Mouse (Mus musculus): ENCODE measurements around the gene Cd5.
A peak's percentile ranks its signal among the peaks of the same experiment; 100 is the strongest.

Gene Cd5

DNA sequence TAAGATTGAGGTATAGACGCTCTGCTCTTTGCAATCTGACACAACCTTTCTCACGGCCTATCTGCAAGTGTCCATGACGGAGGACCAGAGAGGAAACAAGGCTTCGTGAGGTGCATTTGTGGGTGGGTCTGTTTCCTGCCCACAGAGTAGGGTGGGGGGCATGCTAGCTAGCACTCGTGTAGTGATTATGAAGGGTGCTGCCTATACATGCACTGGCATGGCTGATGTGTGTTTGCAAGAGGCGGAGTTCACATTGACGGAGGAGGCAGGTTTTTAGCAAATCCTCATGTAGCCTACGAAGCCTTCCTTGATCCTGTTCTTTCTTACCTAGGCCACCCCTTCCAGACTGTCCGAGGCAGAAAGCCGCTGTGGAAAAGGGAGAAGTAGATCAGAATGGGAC, 8.9 kb downstream of the Cd5 start:
- no peak for DNase-seq (ENCODE audit: low spot score)

DNA sequence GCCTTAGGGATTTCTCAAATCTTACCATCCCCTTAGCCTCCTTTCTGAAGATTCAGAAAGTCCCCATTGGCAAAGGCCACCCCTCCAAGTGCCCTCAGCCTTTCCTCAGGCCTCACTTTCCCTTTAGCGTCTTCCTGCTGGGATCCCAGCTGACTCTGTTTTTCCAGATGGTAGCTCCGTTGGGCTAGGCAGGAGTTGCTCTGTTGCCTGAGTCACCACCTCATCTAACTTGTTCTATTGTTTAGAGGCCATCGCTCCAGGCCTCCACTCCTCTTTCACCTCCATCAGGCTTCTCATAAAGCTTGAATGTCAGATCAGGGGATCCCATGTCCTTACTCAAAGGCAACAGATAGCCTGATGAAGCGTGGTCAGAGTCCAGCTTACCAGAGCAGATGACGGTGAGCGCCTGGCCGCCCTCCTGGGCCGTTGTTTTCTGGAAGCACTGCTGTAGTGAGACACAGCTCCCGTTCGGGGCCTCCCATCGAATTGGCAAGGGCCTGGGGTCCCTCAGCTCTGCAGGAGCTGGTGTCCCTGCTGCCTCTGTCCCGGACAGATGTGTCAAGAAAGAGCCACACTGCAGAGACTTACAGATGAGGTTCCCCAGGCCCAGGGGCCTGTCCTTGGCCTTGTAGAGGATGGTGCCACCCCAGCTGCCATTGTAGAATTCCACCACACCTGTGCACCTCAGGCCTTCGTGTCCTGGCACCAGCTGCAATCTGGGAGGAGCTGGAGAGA, 14.0 kb downstream of the Cd5 start:
- no peak for DNase-seq (ENCODE audit: low spot score)

DNA sequence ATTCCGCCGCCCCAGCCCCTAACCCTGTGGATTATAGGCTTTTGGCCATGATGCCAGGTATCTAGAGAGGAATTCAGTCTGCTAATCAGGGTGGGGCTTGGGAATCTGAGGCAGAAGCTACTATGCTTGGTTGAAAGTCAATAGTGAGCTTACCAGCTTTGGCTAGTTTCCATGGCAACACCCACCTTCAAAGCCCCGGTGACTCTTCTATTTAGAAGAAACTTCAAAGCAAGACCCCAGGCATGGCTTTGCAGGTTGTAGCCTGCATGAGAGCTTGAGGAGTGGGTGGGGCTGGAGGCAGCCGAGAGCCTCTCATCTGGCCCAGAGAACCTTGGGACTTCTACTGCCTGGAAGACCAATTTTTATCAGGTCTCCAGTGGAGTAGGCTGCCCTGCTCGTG, 15.2 kb downstream of the Cd5 start:
- DNase-seq (ENCODE audit: low spot score) = no peak

DNA sequence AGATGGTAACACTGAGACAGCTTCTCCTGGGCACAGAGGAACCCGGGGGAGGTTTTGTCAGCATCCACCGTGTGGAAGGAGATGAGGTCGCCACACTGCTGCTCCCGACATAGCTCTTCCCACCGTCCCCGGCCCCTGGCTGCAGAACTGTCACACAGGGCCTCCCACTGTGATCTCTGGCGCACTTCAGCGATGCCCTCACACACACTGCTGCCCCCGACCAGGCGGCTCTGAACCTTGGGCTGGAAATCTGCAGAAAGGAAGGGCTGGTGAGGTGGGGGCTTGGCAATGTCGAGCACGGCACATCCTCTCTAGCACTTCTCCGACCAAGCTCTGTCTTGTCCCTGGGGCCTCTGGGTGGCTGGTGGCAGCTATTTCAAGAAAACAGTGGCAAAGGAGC, 15.7 kb downstream of the Cd5 start:
- DNase-seq (ENCODE audit: low spot score) = no peak

DNA sequence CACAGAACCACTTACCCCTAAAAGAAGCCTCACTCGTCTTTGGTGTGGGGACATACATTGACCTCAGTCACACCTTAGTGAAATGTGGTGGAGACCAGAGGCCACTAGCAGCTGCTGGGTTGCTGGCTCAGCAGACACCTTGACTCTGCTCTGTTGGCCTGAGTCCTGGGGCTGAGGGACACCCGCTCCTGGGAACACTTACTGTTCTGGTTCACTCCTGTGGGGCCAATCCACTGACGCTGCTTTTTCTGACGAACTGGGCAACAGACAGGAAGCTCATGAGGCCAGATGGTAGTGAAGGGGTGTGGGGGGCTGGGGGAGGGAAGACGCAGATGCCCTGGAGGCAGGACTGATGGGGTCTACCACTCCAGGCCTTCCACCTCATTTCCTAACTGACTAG, 17.7 kb downstream of the Cd5 start:
- DNase-seq (ENCODE audit: low spot score) = no peak

DNA sequence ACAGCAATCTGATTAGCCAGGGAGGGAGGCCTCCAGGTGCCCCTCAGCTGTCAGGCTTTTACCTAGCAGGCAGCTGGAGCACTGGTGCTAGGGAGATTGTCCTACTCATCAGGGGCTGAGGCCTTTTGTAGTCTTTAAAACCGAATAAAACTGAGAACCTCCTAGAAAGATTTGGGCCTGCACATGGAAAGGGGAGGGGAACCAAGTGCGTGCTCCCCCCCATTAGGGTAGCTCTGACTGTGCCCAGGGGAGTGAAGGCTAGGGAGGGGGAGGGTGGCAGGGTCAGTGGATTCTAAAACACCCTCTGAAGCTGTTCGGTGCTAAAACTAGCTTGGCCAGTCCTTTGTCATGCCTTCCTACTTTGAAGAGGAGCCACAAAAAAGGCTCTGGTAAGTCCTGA, 18.3 kb downstream of the Cd5 start:
- no peak for DNase-seq (ENCODE audit: low spot score)

DNA sequence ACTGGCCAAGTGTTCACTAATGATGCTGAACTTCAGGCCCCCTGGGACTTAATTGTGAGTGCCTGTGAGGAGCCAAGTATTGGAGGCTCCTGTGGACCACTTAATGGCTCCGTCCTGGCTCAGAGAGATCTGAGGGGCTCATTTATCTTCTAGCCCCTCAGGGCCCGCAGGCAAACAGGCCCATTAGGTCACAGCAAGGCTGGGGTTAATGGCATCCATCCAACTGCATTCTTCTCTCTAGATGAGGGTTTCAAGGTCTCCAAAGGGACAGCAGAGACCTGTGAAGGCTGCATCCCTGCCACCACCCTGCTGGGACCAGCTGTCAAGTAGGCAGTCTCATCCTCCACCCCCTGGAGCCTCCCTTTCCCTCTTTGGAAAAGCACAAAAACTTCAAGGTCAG, 19.1 kb downstream of the Cd5 start:
- DNase-seq (ENCODE audit: low spot score) = no peak

DNA sequence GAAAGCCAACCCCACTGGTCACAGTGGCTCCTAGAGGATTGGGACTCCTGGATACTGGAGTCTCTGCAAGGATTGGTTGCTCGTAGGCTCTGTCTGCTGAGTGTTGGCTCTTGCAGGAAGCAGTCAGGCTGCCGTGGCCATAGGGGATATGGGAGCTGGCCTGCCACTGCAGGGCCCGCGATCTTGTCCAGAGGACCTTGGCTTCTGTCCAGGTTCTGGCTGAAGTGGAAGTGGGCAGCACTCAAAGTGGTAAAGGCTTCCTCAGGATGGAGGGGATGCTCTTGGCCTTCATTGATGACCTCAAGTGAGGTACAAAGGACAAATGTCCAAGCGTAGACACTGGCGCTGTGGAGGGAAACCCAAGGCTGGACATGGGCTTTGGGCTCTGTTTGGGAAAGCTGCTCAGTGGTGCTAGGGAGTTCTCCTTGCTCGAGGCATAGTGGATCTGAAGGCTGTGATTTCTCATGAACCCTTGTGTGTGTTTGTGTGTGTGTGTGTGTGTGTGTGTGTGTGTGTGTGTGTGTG, 20.5 kb downstream of the Cd5 start:
- no peak for DNase-seq (ENCODE audit: low spot score)

DNA sequence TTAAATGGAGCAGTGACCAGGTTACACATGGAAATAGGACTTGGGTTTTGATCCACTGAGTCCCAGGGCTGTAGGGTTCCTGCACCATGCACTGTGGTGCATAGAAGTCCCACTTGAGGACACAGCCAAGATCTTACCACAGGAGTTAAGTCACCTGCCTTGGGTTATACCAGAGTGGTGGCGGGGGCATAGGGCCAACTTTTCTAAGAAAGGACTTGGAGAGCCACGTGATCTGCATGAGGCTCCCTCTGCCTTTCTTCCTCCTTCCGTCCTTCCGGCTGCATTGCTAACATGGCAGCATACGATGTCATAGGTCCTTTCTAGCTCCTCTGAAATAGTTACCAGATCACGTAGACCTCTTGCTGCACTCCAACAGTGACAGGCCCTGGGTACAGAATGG, 23.3 kb downstream of the Cd5 start:
- no peak for DNase-seq (ENCODE audit: low spot score)

DNA sequence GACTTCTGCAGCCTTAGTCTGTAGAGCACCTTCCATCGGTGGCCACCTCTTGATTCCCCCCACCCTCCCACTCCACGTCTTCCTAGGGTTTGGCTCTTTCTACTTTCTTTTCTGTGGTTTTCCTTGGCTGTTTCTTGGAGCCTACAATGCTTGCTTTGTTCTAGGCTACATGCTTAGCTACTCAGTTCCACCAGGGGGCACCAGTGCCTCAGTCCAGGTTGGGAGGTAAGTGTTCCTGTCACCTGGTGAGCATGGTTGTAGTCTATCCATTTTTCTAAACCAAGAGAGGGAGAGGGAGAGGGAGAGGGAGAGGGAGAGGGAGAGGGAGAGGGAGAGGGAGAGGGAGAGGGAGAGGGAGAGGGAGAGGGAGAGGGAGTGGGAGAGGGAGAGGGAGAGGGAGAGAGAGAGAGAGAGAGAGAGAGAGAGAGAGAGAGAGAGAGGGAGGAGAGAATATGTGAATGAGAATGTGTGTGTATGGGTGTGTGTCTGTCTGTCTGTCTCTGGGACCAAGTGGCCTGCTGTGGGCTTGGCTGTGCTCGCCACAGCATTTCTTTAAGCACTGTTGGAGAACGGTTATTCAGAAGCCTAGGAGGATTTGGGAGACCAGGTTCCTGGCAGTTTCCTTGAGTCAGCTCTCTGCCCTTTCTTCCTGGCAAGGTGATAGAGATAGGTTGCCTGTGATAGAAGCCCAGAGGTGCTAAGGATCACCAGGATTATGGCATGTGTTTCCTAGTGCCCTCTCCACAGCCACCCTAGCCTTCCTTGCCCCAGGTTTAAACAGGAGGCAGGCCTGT, 23.9 kb downstream of the Cd5 start:
- no peak for DNase-seq (ENCODE audit: low spot score)

DNA sequence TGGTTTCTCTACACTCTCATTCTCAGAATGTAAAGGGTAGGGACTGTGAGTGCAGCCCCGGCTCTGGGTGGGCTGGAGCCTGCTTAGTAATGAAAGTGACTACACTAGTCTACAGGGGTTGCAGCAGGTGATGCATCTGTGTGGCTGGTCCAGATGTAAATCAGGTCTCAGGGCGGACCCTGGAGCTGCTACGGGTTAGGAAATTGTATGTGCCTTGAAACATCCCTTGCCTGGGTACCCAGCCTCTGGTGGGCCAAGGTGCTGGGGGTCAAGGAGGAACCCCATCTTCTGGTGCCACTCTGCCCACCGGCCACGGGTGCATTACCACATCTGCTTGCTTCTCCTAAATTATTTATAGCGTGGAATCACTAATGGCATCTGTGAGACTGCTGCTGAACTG, 24.6 kb downstream of the Cd5 start:
- DNase-seq (ENCODE audit: low spot score) = no peak

DNA sequence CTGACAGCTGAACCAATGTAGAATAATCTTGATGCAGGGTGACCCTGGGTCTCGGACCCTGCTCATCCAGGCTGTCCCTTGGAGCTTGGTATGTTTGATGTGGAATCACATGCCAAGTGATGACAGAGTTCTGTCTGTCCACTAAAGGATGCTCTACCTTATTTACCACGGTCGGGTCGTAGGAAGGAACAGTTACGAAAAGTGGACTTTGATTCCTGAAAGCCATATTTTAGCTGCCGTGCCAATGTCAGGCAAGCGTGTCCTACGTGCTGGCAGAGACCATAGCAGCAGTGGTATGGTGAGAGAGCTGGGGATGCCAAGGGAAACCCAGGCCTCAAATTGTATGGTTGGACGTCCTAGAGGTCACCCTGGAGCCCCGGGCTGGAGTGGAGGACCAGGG, 25.3 kb downstream of the Cd5 start:
- DNase-seq (ENCODE audit: low spot score) = no peak

DNA sequence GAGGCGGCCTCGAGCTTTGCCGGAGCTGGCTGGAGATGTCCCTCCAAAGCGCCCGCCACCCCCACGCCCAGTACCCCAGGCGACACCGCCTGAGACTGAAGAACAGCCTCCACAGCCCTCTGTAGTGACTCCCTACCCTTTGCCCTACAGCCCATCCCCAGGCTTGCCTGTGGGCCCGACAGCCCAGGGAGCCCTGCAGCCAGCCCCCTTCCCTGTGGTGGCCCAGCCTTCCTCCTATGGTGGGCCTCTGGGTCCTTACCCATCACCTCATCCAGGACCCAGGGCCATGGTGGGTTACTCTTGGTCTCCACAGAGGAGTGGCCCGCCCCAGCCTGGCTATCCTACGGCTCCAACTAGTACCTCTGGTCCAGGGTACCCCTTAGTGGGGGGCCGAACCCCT, 26.2 kb downstream of the Cd5 start:
- DNase-seq (ENCODE audit: low spot score) = no peak

DNA sequence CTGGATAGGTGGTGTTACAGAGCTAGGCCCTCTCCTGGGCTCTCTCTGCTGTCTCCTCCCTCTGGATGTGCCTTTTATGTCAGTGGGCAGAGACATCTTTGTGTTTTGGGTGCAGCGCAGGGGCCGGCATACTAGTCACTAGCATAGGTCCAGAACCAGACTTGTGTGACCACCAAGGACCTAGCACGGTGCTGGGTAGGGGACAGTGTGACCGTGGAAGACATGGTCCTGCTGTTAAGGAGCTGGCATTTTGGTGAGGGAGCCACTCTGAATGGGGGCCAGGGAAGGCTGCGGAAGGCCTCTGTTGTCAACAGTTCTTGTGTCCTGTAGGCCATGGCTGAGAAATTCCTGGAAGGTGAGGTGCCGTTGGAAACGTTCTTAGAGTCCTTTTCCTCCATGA, 26.6 kb downstream of the Cd5 start:
- no peak for DNase-seq (ENCODE audit: low spot score)

DNA sequence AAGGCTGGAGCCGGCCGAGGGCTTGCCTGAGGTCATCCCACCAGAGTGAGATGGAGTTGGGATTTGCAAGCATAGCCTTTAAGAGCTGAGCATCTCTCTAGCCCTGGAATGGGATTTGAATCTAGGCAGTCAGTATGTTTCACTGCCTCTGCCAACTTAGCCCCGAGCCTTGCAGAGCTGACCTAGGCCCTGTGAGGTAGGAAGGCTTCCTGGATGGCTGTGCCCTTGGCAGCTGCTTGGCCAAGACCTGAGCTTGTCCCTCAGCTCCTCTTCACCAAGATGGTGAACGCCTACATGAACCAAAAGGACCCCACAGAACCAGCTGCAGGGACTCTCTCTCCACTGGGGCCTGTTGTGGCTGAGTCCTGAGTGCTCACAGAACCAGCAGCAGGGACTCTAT, 28.1 kb downstream of the Cd5 start:
- no peak for DNase-seq (ENCODE audit: low spot score)

DNA sequence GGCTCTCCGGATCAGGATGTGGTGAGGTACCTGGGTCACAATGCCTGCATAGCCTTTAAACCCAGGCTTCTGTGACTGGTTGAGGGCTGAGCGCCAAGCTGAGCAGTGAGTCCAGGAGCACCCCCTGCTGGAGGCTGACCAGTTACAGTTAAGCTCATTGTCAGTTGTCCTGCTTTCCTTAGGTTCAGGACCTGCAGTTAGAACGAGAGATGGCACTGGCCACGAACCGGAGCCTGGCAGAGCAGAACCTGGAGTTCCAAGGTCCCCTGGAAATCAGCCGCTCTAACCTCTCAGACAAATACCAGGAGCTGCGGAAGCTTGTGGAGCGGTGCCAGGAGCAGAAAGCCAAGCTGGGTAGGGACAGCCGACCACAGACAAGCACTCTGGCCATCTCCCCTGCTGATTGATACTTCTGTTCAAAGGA, 28.7 kb downstream of the Cd5 start:
- no peak for DNase-seq (ENCODE audit: low spot score)

DNA sequence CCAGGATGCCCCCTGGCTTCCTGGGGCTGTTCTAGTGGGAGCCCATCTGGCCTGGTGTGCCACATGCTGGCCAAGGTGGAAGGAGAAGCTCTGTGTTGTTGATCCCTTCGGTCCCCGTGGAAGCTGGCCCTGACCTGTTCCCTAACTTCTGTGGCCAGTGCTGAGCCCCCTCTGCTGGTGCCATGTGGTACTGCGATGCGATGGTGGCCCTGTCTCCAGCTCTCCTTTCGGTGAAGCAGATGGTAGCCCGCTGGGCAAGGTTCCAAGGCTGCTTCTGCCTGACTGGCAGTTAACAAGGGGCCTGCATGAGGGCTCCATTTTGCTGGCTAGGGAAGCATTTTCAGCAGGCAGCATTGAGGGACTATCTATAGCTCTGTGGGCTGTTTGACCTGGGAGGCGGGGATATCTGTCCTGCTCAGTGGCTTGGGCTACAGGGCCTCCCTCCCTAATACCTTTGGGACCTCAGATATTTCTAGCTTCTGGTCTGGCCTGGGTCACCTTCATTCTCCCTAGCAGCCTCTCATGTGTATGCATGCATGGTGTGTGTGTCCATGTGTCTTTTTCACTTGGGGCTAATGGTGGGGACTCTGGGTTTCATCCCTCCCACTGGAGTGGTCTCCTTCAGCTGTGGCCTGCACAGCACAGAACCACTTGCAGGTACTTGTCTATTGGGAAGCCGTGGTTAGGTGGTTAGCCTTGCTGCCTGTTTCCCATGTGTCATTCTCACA, 29.3 kb downstream of the Cd5 start:
- DNase-seq (ENCODE audit: low spot score) = peak; percentile 89

DNA sequence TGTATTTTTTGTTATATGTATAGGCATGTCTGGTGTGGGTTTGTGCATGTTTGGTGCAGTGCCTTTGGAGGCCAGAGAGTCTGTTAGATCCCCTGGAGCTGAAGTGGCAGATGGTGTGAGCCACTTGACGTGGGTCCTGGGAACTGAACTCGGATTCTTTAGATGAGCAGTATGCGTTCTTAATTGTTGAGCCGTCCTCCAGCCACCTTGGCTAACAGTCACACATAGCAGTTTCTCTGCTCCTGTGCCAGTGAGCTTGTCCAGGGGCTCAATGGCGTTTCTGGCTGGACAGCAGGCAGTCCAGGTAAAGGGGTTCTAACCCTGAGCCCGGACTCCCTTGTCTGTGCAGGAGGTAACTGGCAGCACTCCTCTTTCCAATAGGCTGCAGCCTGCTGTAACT, 29.9 kb downstream of the Cd5 start:
- no peak for DNase-seq (ENCODE audit: low spot score)

DNA sequence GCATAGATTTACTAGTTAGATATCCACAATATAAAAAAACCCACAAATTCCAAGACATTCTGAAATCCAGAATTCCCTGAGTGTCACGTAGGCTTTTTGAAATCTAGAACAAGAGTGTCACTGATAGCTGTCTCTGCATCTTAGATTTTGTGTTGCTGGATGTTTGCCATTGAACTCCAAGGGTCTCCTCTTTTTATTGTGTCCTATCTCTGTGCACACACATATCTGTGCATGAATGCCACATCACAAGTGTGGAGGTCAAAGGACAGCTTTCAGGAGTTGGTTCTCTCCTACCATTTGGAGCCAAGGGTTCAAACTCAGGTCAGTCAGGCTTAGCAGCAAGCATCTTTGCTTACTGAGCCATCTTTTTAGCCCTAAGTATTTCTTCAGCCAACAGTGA, 30.9 kb downstream of the Cd5 start:
- no peak for DNase-seq (ENCODE audit: low spot score)

DNA sequence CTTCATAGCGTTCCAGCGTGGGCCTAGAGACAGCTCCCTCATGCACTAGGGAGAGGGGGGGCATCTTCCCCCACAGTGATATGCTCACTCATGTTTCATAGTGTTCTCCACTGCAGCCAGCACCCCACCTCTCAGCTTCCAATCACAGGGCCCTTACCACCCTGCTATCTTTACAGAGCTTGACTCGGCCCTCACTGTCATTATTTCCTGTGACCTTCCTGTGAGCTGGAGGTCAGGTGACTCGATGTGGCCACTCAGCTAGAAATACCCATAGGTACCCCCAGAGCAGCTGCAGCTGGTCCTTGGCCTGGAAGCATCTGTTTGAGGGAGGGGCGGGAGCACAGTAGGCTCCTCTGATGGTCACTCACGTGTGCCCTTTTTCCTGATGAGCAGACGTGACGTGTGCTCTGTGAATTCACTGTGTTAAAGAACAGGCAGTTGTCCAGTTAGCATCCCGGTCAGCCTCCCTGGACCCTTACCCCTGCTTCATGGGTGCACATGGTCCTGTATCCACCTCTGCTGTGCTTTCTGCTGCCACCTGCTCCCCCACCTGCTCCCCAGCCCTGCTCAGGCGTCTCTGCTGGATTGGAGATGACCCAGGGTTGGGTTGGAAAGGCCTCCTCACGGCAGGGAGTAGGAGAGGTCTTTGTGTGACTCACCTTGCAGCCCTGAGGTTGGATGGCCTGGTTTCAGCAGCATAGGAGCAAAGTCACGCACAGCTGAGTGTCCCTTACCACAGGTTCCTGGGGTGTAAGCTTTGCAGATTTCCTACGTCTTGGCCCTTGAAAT, 31.5 kb downstream of the Cd5 start:
- no peak for DNase-seq (ENCODE audit: low spot score)

DNA sequence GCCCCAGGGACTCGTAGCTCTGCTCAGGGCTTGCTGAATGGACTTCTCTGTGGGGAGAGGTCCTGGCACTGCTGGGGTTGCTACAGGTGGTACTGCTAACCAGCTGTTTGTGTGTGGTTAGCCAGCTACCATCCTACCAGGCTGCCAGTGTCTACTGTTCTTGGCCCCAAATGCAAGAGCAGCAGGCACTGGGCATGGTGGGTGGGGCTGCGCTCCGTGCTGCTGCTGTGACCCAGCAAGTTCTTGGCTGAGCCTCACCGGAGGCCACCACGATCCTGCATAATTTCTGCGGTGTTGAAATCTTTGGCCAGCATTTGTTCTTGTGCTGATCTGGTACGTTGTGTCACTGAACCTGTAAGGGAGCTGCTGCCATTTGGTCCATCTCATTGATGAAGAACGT, 35.3 kb downstream of the Cd5 start:
- no peak for DNase-seq (ENCODE audit: low spot score)

DNA sequence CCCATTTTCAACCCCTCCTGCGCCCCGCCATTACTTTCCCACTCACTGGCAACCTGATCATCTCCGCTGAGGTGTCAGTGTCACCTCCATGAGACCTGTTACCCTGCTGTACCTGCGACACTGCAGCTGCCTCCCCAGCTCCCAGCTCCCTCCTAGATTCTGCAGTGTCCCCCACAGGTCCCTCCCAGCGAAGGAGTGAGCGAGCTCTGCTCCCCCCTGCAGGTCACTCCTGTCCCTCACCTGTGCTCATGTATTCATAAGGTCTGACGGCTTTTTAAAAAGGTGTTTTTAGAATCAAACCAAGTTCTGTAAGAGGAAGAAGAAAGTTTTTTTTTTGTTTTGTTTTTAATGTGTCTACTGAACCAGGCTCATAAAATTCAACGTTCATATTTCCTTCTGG, 36.7 kb downstream of the Cd5 start:
- no peak for DNase-seq (ENCODE audit: low spot score)

All from ovary, postnatal 10 days (tissue).